ENCODE assay signal across 9 mouse cellular contexts in genomic region chr16:93454080-93454997, GRCm38 (mm10).
A peak's percentile ranks its signal among the peaks of the same experiment; 100 is the strongest.
DNase-seq lines count a peak whose midpoint lies in the region; ATAC-seq and TF ChIP-seq lines count a peak whose summit lies in the region.
"Had no signal": no experiment of that assay in that cellular context is flagged by ENCODE, and none has a peak within 500 bp of the region (broad histone marks: within the 10 kb centered on the region; RNA-seq: fewer than 3 reads in every experiment).

No protein-coding gene starts in this region.

- H3K36me3 ChIP-seq in heart, embryonic 12.5 days: no peaks in the 10 kb centered on the region
- no peaks in the 10 kb centered on the region for H3K36me3 ChIP-seq in hindbrain, embryonic 14.5 days (replicated peaks; ENCODE audit: control insufficient read depth, insufficient read depth)
- H3K36me3 ChIP-seq in midbrain, embryonic 14.5 days (ENCODE audit: control insufficient read depth, insufficient read depth, low read length): no peaks in the 10 kb centered on the region
- H3K36me3 ChIP-seq: neural tube, embryonic 12.5 days had no signal

- H3K27ac ChIP-seq in heart, embryonic 12.5 days (ENCODE audit: poor library complexity, severe bottlenecking): no peak overlapping the region
- no peak overlapping the region for H3K27ac ChIP-seq in hindbrain, embryonic 14.5 days
- H3K27ac ChIP-seq in left cerebral cortex, adult 2 months: no peak overlapping the region
- H3K27ac ChIP-seq in midbrain, embryonic 14.5 days (replicated peaks; ENCODE audit: low read depth, low read length): no peak overlapping the region
- H3K27ac ChIP-seq: neural tube, embryonic 12.5 days had no signal

- no peak; the same call in none of the 2 replicates for TF ChIP-seq CTCF in left cerebral cortex, adult 2 months (IDR thresholded peaks at IDR 0.05)

- H3K9me3 ChIP-seq in heart, embryonic 12.5 days (replicated peaks): no peaks in the 10 kb centered on the region
- no peaks in the 10 kb centered on the region for H3K9me3 ChIP-seq in hindbrain, embryonic 14.5 days (ENCODE audit: control insufficient read depth, low read length)
- H3K9me3 ChIP-seq in midbrain, embryonic 14.5 days (ENCODE audit: control insufficient read depth, low read length): no peaks in the 10 kb centered on the region
- H3K9me3 ChIP-seq: neural tube, embryonic 12.5 days had no signal

- H3K4me3 ChIP-seq in heart, embryonic 12.5 days: no peak overlapping the region
- H3K4me3 ChIP-seq in hindbrain, embryonic 14.5 days (replicated peaks; ENCODE audit: low read length): no peak overlapping the region
- no peak overlapping the region for H3K4me3 ChIP-seq in left cerebral cortex, adult 2 months
- no peak overlapping the region for H3K4me3 ChIP-seq in midbrain, embryonic 14.5 days (replicated peaks; ENCODE audit: low read depth, low read length)
- H3K4me3 ChIP-seq: neural tube, embryonic 12.5 days had no signal

- WGBS in heart, embryonic 12.5 days: 30% methylated on average over 8 of the region's 8 CpGs
- 33% methylated on average over 8 of the region's 8 CpGs for WGBS in hindbrain, embryonic 14.5 days
- WGBS in midbrain, embryonic 14.5 days: 30% methylated on average over 8 of the region's 8 CpGs

- peaks cover 12% of the 10 kb centered on the region; the same call in 1 of the 2 replicates for H3K4me1 ChIP-seq in heart, embryonic 12.5 days (replicated peaks)
- peaks cover 9% of the 10 kb centered on the region for H3K4me1 ChIP-seq in hindbrain, embryonic 14.5 days (replicated peaks; ENCODE audit: control insufficient read depth, insufficient read depth, low read length)
- 0 out of 2 replicates have a peak, but pooled peaks cover 4% of the 10 kb centered on the region for H3K4me1 ChIP-seq in midbrain, embryonic 14.5 days (ENCODE audit: control insufficient read depth, insufficient read depth, low read length)

- intact Hi-C loops in left cerebral cortex, adult 2 months (cut with DNase I): loop anchor here (1.0 to 5.0 kb wide), 6 partner anchors 92 to 934 kb away; no protein-coding TSS in a partner anchor

- H3K9ac ChIP-seq in heart, embryonic 12.5 days: no peak overlapping the region
- H3K9ac ChIP-seq in hindbrain, embryonic 14.5 days: no peak overlapping the region
- H3K9ac ChIP-seq in midbrain, embryonic 14.5 days (replicated peaks; ENCODE audit: low read length): no peak overlapping the region
- H3K9ac ChIP-seq: neural tube, embryonic 12.5 days had no signal

- no peak overlapping the region for H3K4me2 ChIP-seq in heart, embryonic 12.5 days
- H3K4me2 ChIP-seq in hindbrain, embryonic 14.5 days (replicated peaks): no peak overlapping the region
- no peak overlapping the region for H3K4me2 ChIP-seq in midbrain, embryonic 14.5 days (ENCODE audit: low read length)
- H3K4me2 ChIP-seq: neural tube, embryonic 12.5 days had no signal

- no peak for ATAC-seq in heart, embryonic 12.5 days (ENCODE audit: insufficient number of reproducible peaks, low FRiP score)
- ATAC-seq in hindbrain, embryonic 14.5 days (ENCODE audit: low FRiP score): no peak; the same call in 1 of the 2 replicates
- peak; percentile 37; the same call in 1 of the 2 replicates for ATAC-seq in midbrain, embryonic 14.5 days (ENCODE audit: low FRiP score, low TSS enrichment)

- peaks cover 17% of the 10 kb centered on the region for H3K27me3 ChIP-seq in heart, embryonic 12.5 days (replicated peaks)
- 0 out of 2 replicates have a peak, but pooled peaks cover 9% of the 10 kb centered on the region for H3K27me3 ChIP-seq in hindbrain, embryonic 14.5 days (ENCODE audit: control insufficient read depth, insufficient read depth, low read length)
- no peaks in the 10 kb centered on the region for H3K27me3 ChIP-seq in midbrain, embryonic 14.5 days (ENCODE audit: control insufficient read depth, insufficient read depth, low read length)

- DNase-seq in heart, adult 18-20 months: peak; percentile 61 to 87
- DNase-seq in brain, adult 2 months (ENCODE audit: low read depth, low spot score): peak; percentile 90
- DNase-seq in fibroblast of lung, adult 2 months (ENCODE audit: low read depth): peak; percentile 78
- DNase-seq in hindbrain, embryonic 14.5 days (ENCODE audit: low spot score): peak; percentile 96
- peak; percentile 74 to 79 for DNase-seq in left cerebral cortex, adult 2 months (ENCODE audit: extremely low spot score in 1 of 2, low spot score in 2 of 2)
- peak; percentile 96 for DNase-seq in midbrain, embryonic 14.5 days
- DNase-seq in spleen, postnatal 36 days (ENCODE audit: low spot score in 2 of 2): peak; percentile 49 to 66
